Mouse (Mus musculus): ENCODE data around the gene Gm6763. TPM values are rescaled to one million over a fixed set of nuclear protein-coding genes. Genes with fewer than 3 reads are reported as not detected.
"Not testable (repeated sequence)": the region's sequence is repeated elsewhere in the genome, so short reads cannot be mapped to it uniquely, and the experiment has no call there.

Gm6763 gene
- not detected in 2 replicates for polyA plus RNA-seq (2012)

DNA sequence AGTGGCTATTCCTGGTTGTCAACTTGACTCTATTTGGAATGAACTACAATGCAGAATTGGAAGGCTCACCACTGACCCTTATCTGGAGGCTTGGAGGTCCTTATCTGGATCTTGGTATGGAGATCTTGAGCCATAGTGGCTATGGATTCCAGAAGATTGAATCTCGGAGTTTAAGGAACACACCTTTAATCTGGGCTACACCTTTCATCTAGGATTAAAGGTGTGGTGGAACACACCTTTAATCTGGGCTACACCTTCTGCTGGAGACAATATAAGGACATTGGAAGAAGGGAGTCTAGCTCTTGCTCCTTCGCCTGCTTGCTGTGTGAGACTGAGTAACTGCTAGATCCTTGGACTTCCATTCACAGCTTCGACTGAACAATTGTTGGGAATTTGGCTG is at the start of gene Gm6763:
TSS of gene Gm6763 (plus strand) at position 301 of the 400 bp plus-strand sequence.
- H3K4me1 ChIP-seq (ENCODE audit: control insufficient read depth); H3K4me3 ChIP-seq (replicated peaks); H3K27me3 ChIP-seq (ENCODE audit: control insufficient read depth); H3K36me3 ChIP-seq (ENCODE audit: control insufficient read depth); H3K9me3 ChIP-seq (ENCODE audit: control insufficient read depth, low read length): not testable (repeated sequence)

DNA sequence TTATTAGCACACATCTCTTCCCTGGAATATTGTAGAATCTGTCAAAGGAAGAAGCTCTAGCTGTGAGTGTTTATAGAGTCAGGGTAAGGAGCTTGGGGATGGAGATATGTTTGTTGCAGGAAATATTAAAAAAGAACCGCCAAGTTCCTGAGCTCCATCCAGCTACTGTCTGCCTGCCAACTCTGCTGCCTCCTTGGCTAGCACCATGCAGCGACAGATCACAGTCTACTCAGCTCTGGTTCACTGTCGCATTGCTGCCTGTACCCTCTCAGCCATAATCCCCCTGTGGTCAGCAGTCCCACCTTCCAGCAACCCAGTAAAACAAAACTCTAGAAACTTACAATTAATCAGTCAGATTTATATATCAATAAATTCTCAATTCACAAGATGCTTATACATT is 41.3 kb upstream of the Gm6763 start:
- Histone ChIP-seq H3K36me3 (ENCODE audit: control insufficient read depth) (no peaks in the 10 kb centered on the region), H3K27me3 (ENCODE audit: control insufficient read depth) (no peaks in the 10 kb centered on the region), H3K4me3 (replicated peaks) (no peak overlapping the region), H3K9me3 (ENCODE audit: control insufficient read depth, low read length) (no peaks in the 10 kb centered on the region; the same call in 1 of the 2 replicates), H3K4me1 (ENCODE audit: control insufficient read depth) (no peaks in the 10 kb centered on the region)
- no peak for TF ChIP-seq TAL1 (IDR thresholded peaks at IDR 0.05; ENCODE audit: low read length)
- no peak for TF ChIP-seq GATA1 (IDR thresholded peaks at IDR 0.05; ENCODE audit: low read length)

- no peaks in the 10 kb centered on the region for H3K27me3 ChIP-seq (ENCODE audit: control insufficient read depth)
- no peaks in the 10 kb centered on the region; the same call in 1 of the 2 replicates for H3K9me3 ChIP-seq (ENCODE audit: control insufficient read depth, low read length)
- no peak overlapping the region for H3K4me3 ChIP-seq (replicated peaks)
- TF ChIP-seq TAL1 (IDR thresholded peaks at IDR 0.05; ENCODE audit: low read length), result no peak
- TF ChIP-seq GATA1 (IDR thresholded peaks at IDR 0.05; ENCODE audit: low read length), result no peak
- H3K4me1 ChIP-seq (ENCODE audit: control insufficient read depth), result no peaks in the 10 kb centered on the region
- H3K36me3 ChIP-seq (ENCODE audit: control insufficient read depth), result no peaks in the 10 kb centered on the region
These were observed 33.0 kb upstream of the Gm6763 start for GRCm38 (mm10) chr10:104118312-104118711.

DNA sequence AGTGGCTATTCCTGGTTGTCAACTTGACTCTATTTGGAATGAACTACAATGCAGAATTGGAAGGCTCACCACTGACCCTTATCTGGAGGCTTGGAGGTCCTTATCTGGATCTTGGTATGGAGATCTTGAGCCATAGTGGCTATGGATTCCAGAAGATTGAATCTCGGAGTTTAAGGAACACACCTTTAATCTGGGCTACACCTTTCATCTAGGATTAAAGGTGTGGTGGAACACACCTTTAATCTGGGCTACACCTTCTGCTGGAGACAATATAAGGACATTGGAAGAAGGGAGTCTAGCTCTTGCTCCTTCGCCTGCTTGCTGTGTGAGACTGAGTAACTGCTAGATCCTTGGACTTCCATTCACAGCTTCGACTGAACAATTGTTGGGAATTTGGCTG is 8.6 kb upstream of the Gm6763 start, which contains the start of gene Gm21293:
TSS of gene Gm21293 (plus strand) at position 301 of the 400 bp plus-strand sequence.
- H3K27me3 ChIP-seq (ENCODE audit: control insufficient read depth); H3K4me1 ChIP-seq (ENCODE audit: control insufficient read depth); H3K4me3 ChIP-seq (replicated peaks): not testable (repeated sequence)

GRCm38 (mm10) chr10:104159706-104160105 is 8.4 kb downstream of the Gm6763 start, which contains the start of gene Gm8764:
TSS of gene Gm8764 (plus strand) at chr10:104160006.
- not testable (repeated sequence) for H3K27me3 ChIP-seq (ENCODE audit: control insufficient read depth); H3K9me3 ChIP-seq (ENCODE audit: control insufficient read depth, low read length); H3K4me1 ChIP-seq (ENCODE audit: control insufficient read depth); H3K4me3 ChIP-seq (replicated peaks); H3K36me3 ChIP-seq (ENCODE audit: control insufficient read depth)

More for the DNA sequence above, 8.6 kb upstream of the Gm6763 start, which contains the start of gene Gm21293:
- not testable (repeated sequence) for H3K9me3 ChIP-seq (ENCODE audit: control insufficient read depth, low read length); H3K36me3 ChIP-seq (ENCODE audit: control insufficient read depth)

- not testable (repeated sequence) for H3K4me3 ChIP-seq (replicated peaks); H3K27me3 ChIP-seq (ENCODE audit: control insufficient read depth); H3K4me1 ChIP-seq (ENCODE audit: control insufficient read depth); H3K36me3 ChIP-seq (ENCODE audit: control insufficient read depth); H3K9me3 ChIP-seq (ENCODE audit: control insufficient read depth, low read length)
These were observed 16.9 kb downstream of the Gm6763 start, which contains the start of gene Gm21304 for GRCm38 (mm10) chr10:104168215-104168614. TSS of gene Gm21304 (plus strand) at chr10:104168515.

- H3K27me3 ChIP-seq (ENCODE audit: control insufficient read depth); H3K9me3 ChIP-seq (ENCODE audit: control insufficient read depth, low read length); H3K4me3 ChIP-seq (replicated peaks); H3K4me1 ChIP-seq (ENCODE audit: control insufficient read depth); H3K36me3 ChIP-seq (ENCODE audit: control insufficient read depth): not testable (repeated sequence)
These were observed 25.4 kb downstream of the Gm6763 start, which contains the start of gene Gm21312 for GRCm38 (mm10) chr10:104176724-104177123. TSS of gene Gm21312 (plus strand) at chr10:104177024.

DNA sequence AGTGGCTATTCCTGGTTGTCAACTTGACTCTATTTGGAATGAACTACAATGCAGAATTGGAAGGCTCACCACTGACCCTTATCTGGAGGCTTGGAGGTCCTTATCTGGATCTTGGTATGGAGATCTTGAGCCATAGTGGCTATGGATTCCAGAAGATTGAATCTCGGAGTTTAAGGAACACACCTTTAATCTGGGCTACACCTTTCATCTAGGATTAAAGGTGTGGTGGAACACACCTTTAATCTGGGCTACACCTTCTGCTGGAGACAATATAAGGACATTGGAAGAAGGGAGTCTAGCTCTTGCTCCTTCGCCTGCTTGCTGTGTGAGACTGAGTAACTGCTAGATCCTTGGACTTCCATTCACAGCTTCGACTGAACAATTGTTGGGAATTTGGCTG is 33.9 kb downstream of the Gm6763 start, which contains the start of gene Gm20765:
TSS of gene Gm20765 (plus strand) at position 301 of the 400 bp plus-strand sequence.
- not testable (repeated sequence) for H3K36me3 ChIP-seq (ENCODE audit: control insufficient read depth); H3K27me3 ChIP-seq (ENCODE audit: control insufficient read depth); H3K4me3 ChIP-seq (replicated peaks); H3K9me3 ChIP-seq (ENCODE audit: control insufficient read depth, low read length); H3K4me1 ChIP-seq (ENCODE audit: control insufficient read depth)

- H3K36me3 ChIP-seq (ENCODE audit: control insufficient read depth); H3K4me3 ChIP-seq (replicated peaks): not testable (repeated sequence)
These were observed 42.4 kb downstream of the Gm6763 start, which contains the start of gene Gm4340 for GRCm38 (mm10) chr10:104193742-104194141. TSS of gene Gm4340 (plus strand) at chr10:104194042.

More at GRCm38 (mm10) chr10:104193742-104194141, 42.4 kb downstream of the Gm6763 start, which contains the start of gene Gm4340:
- H3K4me1 ChIP-seq (ENCODE audit: control insufficient read depth); H3K9me3 ChIP-seq (ENCODE audit: control insufficient read depth, low read length); H3K27me3 ChIP-seq (ENCODE audit: control insufficient read depth): not testable (repeated sequence)

Other genes with a start within 250 kb of the Gm6763 start
- gene Gm21293, start 8.5 kb upstream of the Gm6763 start, polyA plus RNA-seq (2012), result not detected in 2 replicates
- gene Gm8764, start 8.5 kb downstream of the Gm6763 start, polyA plus RNA-seq (2012), result not detected in 2 replicates
- not detected in 2 replicates for gene Gm21304, start 17.0 kb downstream of the Gm6763 start, polyA plus RNA-seq (2012)
- gene Gm21312, start 25.5 kb downstream of the Gm6763 start, polyA plus RNA-seq (2012), result not detected in 2 replicates
- not detected in 2 replicates for gene Gm20765, start 34.0 kb downstream of the Gm6763 start, polyA plus RNA-seq (2012)
- not detected in 2 replicates for gene Gm4340, start 42.5 kb downstream of the Gm6763 start, polyA plus RNA-seq (2012)